Mouse (Mus musculus) intestine, embryonic 16.5 days (tissue): ENCODE measurements at regions not wholly inside any gene's neighbourhood (a gene's known extent, or its start where the extent isn't known, plus 50 kb on each side); places are given as distances from the start of the nearest gene placed in this dataset.
A peak's percentile ranks its signal among the peaks of the same experiment; 100 is the strongest.

Experiments used
- ATAC-seq: fragments of 200-750 bp; cut with Nextera tagmentation; 2 replicates; pipeline ENCODE4 v1.8.0; 2017; ENCODE audit warnings: moderate TSS enrichment, moderate library complexity
- H3K27ac ChIP-seq: fragments of 300-500 bp; sonication (generic); 2 replicates; pipeline ENCODE4 v1.5.1; 2014; ENCODE audit warnings: mild to moderate bottlenecking, low read length
- H3K27me3 ChIP-seq: fragments of 300-500 bp; sonication (generic); replicated peaks from 2 replicates; pipeline ENCODE4 v1.6.1; 2014; ENCODE audit warnings: low read length, control low read depth, mixed read lengths; ENCODE audit not compliant: control insufficient read depth, insufficient read depth
- H3K36me3 ChIP-seq: fragments of 300-500 bp; sonication (generic); 2 replicates; pipeline ENCODE4 v1.6.1; 2014; ENCODE audit warnings: low read length, control low read depth; ENCODE audit not compliant: control insufficient read depth, insufficient read depth
- H3K4me1 ChIP-seq: fragments of 300-500 bp; sonication (generic); 2 replicates; pipeline ENCODE4 v1.6.1; 2014; ENCODE audit warnings: low read length, control low read depth, mixed read lengths; ENCODE audit not compliant: control insufficient read depth, insufficient read depth
- H3K4me2 ChIP-seq: fragments of 300-500 bp; sonication (generic); 2 replicates; pipeline ENCODE4 v1.6.1; 2014; ENCODE audit warnings: low read depth, low read length, control low read depth
- H3K4me3 ChIP-seq: fragments of 300-500 bp; sonication (generic); 2 replicates; pipeline ENCODE4 v1.5.1; 2014; ENCODE audit warnings: mild to moderate bottlenecking, low read length
- H3K9ac ChIP-seq: fragments of 300-500 bp; sonication (generic); 2 replicates; pipeline ENCODE4 v1.6.1; 2014; ENCODE audit warnings: low read depth, low read length
- H3K9me3 ChIP-seq: fragments of 300-500 bp; sonication (generic); 2 replicates; pipeline ENCODE4 v1.6.1; 2016; ENCODE audit warnings: low read length, control low read depth; ENCODE audit not compliant: control insufficient read depth
- WGBS: fragments of 180-500 bp; shearing (Covaris S2); extraction: QIAGEN DNeasy Blood & Tissue Kit; methylation state at CpG from one replicate; pipeline ENCODE4 v1.1.7; 2014; 5-methylcytosine and 5-hydroxymethylcytosine counted together

DNA sequence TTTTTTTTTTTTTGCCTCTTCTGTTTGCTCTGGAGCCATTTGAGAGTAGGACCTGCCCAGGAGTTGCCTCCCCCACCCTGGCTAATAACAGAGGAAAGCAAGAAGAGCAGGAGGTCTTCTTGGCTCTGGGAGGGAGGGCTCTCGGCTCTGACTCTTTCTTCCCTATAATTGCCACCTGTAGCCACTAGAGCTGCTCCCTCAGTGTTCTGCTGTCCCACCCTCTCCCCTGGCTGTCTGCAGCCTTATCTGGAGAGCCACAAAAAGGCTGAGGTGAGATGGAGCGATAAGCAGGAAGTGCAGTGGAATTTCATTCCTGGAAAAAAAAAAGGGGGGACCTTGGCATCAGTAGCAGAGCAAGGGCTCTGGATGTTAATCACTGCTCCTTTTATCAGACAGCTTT is 251.4 kb upstream of the Satb1 start:
- H3K4me1 ChIP-seq = no peaks in the 10 kb centered on the region
- no peak overlapping the region for H3K27ac ChIP-seq
- no peaks in the 10 kb centered on the region for H3K27me3 ChIP-seq
- no peak overlapping the region for H3K4me2 ChIP-seq
- H3K4me3 ChIP-seq = no peak overlapping the region
- no peaks in the 10 kb centered on the region for H3K9me3 ChIP-seq
- H3K36me3 ChIP-seq = no peaks in the 10 kb centered on the region
- ATAC-seq = peak; percentile 65; the same call in 1 of the 2 replicates
- no peak overlapping the region for H3K9ac ChIP-seq
- 24% methylated on average over 2 of the region's 2 CpGs for WGBS

DNA sequence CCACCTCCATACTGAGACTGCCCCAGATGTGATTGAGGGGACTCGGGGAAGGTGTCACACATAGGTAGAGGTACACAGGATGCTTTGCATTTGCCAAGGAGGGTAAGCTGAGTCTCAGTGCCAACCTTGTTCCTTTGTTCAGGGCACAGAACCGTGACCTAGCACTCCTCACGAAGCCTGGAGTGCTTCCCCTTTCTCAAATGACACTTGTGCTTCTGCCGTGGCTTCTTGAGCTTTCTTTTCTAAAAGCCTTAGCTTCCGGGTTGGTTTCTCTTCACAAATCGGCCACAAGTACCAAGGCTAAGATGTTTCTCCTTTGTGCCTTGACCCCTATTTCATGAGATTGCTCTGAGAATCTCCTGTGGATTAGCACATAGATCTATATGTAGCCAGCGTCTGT is 246.2 kb upstream of the Satb1 start:
- Histone ChIP-seq H3K4me2 (no peak overlapping the region), H3K4me3 (no peak overlapping the region), H3K9me3 (no peaks in the 10 kb centered on the region), H3K27me3 (no peaks in the 10 kb centered on the region), H3K27ac (no peak overlapping the region), H3K36me3 (no peaks in the 10 kb centered on the region), H3K4me1 (no peaks in the 10 kb centered on the region), H3K9ac (no peak overlapping the region)
- WGBS = 80% methylated on average over 7 of the region's 7 CpGs
- no peak for ATAC-seq

DNA sequence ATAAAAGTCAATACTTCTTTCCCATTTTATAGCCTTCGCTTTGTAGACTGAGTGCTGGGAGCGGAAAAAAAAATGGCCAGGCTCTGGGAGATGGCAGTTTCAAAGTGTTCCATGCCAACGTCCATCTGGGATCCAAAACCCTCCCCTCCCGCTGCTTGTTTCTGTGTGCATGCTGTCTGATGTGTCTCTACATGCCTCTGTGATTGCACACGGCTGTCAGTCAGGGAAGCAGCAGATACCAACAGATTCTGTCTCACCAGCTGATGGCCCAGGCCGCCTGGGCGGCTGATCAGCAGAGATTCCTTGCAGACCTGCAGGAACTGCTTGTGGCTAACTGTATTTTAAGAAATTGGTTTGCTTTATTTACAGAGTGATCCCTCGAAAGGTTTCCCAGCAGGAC is 245.4 kb upstream of the Satb1 start:
- H3K36me3 ChIP-seq = no peaks in the 10 kb centered on the region
- 68% methylated on average over 8 of the region's 8 CpGs for WGBS
- H3K4me2 ChIP-seq = no peak overlapping the region
- no peaks in the 10 kb centered on the region for H3K4me1 ChIP-seq
- H3K9ac ChIP-seq = no peak overlapping the region
- no peak overlapping the region for H3K4me3 ChIP-seq
- ATAC-seq = no peak
- no peaks in the 10 kb centered on the region for H3K27me3 ChIP-seq
- H3K9me3 ChIP-seq = no peaks in the 10 kb centered on the region
- no peak overlapping the region for H3K27ac ChIP-seq

DNA sequence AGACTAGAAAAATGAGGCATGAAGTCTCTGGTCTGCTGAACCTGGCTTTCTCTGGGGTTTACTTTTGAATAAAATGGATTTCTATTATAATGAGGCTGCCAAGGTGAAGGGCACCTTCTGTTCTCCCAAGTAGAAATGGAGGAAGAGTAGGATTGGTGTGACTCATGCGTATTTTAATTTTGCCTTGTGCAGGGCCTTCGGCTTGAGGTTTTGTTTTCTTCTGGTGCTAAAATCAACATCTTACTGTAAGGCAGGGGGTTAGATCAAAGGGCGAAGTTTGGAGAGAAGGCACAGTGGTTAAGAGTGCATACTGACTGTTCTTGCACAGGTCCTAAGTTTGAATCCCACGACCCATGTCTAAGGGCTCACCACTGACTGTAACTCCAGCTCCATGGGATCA is 244.9 kb upstream of the Satb1 start:
- no peak for ATAC-seq
- 89% methylated on average over 4 of the region's 4 CpGs for WGBS
- no peak overlapping the region for H3K4me2 ChIP-seq
- H3K4me3 ChIP-seq = no peak overlapping the region
- H3K27ac ChIP-seq = no peak overlapping the region
- no peaks in the 10 kb centered on the region for H3K27me3 ChIP-seq
- no peaks in the 10 kb centered on the region for H3K36me3 ChIP-seq
- no peaks in the 10 kb centered on the region for H3K4me1 ChIP-seq
- no peak overlapping the region for H3K9ac ChIP-seq
- no peaks in the 10 kb centered on the region for H3K9me3 ChIP-seq

DNA sequence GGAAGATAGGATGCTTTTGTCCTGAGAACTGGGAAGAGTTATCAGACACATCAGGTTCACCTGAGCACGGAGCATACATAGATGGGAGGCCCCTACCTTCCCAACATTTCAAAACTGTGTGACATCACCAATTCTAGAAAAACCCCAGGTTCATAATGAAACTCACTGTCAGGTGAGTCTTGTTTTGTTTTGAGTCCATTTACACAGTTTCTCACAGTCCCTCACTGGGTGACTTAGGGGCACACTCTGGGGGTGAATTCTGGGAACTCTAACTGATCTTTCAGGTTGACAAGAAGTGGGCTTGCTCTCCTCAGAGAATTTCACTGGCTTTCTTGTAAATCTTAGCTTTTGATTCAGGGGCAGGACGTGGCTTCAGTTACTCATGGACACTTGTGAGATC is 243.7 kb upstream of the Satb1 start:
- no peak for ATAC-seq
- Histone ChIP-seq H3K4me3 (no peak overlapping the region), H3K27ac (no peak overlapping the region), H3K27me3 (no peaks in the 10 kb centered on the region), H3K4me1 (no peaks in the 10 kb centered on the region), H3K4me2 (no peak overlapping the region), H3K9ac (no peak overlapping the region), H3K36me3 (no peaks in the 10 kb centered on the region), H3K9me3 (no peaks in the 10 kb centered on the region)
- 90% methylated on average over 2 of the region's 2 CpGs for WGBS

DNA sequence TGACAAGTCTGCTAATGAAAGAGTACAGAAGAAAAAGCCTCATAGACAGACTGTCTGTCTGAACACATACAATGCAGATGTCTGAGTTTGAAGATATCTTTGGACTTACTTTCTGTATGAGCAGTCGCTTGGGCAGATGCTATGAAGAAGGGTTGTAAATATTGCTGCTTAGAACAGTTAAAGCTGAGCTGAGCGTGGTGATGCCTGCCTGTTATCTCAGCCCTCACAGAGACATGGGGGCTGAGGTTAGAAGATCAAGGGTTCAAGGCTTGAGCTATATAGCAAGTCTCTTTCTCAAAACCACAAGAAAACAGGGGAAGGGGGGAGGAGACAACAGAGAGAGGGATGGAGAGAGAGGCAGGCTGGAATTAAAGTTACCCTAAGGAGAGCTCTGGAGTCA is 234.6 kb upstream of the Satb1 start:
- Histone ChIP-seq H3K27ac (no peak overlapping the region), H3K9me3 (no peaks in the 10 kb centered on the region), H3K4me2 (no peak overlapping the region), H3K36me3 (no peaks in the 10 kb centered on the region), H3K9ac (no peak overlapping the region), H3K27me3 (no peaks in the 10 kb centered on the region), H3K4me3 (no peak overlapping the region), H3K4me1 (no peaks in the 10 kb centered on the region)
- WGBS = 61% methylated on average over 2 of the region's 2 CpGs
- ATAC-seq = no peak

DNA sequence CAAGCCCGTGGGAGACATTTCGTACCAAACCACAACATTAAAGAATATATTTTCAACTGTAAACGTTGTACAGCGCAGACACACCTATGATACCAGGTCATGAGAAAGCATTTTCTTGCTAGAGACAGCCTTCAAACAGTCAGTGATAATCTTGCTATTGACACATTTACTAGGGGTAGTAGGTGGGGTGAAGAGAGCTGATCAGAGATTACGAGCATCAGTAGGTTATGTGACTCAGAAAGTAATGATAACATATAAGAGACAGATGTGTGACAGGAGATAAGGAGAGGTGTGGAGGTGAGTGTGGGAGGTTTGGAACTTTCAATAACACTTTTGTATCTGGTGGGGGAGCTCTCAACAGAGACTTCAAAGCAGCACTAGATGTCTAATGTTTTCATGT is 231.5 kb upstream of the Satb1 start:
- Histone ChIP-seq H3K36me3 (no peaks in the 10 kb centered on the region), H3K9me3 (no peaks in the 10 kb centered on the region), H3K4me1 (no peaks in the 10 kb centered on the region), H3K27me3 (no peaks in the 10 kb centered on the region), H3K4me3 (no peak overlapping the region), H3K27ac (no peak overlapping the region), H3K4me2 (no peak overlapping the region), H3K9ac (no peak overlapping the region)
- no peak for ATAC-seq
- 89% methylated on average over 5 of the region's 5 CpGs for WGBS

DNA sequence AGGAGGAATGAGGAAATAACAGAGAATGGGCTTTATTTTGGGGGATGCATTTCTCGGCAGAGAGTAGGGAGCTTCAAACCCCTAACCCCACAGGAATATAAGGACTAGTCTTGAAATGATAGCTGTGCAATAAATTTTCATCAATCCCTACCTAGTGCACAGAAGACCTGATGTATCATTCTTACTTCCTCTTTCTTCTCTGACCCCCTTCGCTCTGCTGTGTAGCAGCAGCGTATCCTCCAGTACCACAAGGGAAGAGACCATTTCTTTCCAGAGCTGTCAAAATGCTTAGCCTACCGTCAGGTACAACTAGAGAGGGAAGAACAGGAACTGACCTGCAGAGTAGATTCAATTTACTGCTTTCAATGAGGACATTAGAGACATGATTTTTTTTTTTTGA is 230.0 kb upstream of the Satb1 start:
- Histone ChIP-seq H3K27ac (no peak overlapping the region), H3K9ac (no peak overlapping the region), H3K9me3 (no peaks in the 10 kb centered on the region), H3K4me2 (no peak overlapping the region), H3K36me3 (no peaks in the 10 kb centered on the region), H3K4me1 (no peaks in the 10 kb centered on the region), H3K27me3 (no peaks in the 10 kb centered on the region), H3K4me3 (no peak overlapping the region)
- ATAC-seq = no peak
- 76% methylated on average over 4 of the region's 4 CpGs for WGBS

DNA sequence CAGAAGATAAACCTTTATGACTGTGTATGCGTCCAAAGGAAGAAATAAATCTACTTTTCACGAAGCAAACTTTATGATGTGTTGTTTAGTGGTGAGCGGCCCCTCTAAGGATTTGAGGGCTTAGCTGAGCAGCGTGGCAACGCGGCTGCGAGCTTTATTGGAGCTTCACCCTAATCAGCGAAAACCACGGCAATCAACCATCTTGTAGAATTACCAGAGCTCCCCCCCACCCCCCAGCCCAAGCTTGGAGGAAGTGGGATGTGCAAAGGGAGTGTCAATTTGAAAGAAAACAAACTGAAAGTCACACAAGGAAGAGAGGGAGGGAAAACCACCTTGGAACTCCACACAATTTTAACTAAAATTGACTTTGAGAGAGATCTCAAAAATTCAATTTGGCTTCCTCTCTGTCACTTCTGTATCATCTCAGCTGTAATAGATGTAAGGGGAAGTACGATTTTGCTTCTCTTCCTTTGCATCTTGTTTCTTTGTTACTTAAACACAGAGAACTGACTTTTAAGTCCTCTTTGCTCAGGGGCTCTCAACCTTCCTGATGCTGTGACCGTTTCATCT is 229.1 kb upstream of the Satb1 start:
- H3K9me3 ChIP-seq = no peaks in the 10 kb centered on the region
- H3K4me3 ChIP-seq = no peak overlapping the region
- H3K36me3 ChIP-seq = no peaks in the 10 kb centered on the region
- no peak overlapping the region for H3K4me2 ChIP-seq
- no peak overlapping the region for H3K27ac ChIP-seq
- H3K4me1 ChIP-seq = no peaks in the 10 kb centered on the region
- H3K27me3 ChIP-seq = no peaks in the 10 kb centered on the region
- 47% methylated on average over 11 of the region's 11 CpGs for WGBS
- H3K9ac ChIP-seq = no peak overlapping the region
- ATAC-seq = no peak

DNA sequence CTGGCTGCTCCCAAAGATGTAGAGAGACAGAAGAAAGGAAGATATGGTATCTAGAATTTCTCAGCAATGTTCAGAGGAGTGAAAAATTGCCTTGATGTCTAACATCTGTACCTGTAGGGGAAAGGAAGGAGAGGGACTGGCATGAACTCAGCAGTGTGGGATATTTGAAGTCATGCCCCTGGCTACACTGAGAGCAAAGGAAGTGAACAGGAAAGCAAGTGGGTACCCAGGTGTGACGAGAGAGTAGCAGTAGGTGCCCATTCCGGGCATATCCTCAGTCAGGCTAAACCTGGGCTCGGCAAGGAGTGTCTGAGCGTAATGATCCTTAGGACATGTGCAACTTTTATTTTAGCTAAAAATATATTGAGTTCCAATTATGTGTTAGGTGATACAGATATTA is 203.4 kb upstream of the Satb1 start:
- Histone ChIP-seq H3K9me3 (no peaks in the 10 kb centered on the region), H3K9ac (no peak overlapping the region), H3K4me3 (no peak overlapping the region), H3K27ac (no peak overlapping the region), H3K36me3 (no peaks in the 10 kb centered on the region), H3K27me3 (no peaks in the 10 kb centered on the region), H3K4me2 (no peak overlapping the region), H3K4me1 (no peaks in the 10 kb centered on the region)
- WGBS = 93% methylated on average over 4 of the region's 4 CpGs
- no peak for ATAC-seq
